Mouse (Mus musculus) mammary gland, adult 2 months (tissue): ENCODE data around the gene Tex19.1. TPM values are rescaled to one million over a fixed set of nuclear protein-coding genes. Genes with fewer than 3 reads are reported as not detected.

Source experiments
- polyA plus RNA-seq: library from polyadenylated mRNA; depleted of rRNA; stranded (reverse); fragments of >200 nt; gene quantifications from 2 replicates; pipeline ENCODE4 v1.2.3, GENCODE M21; 2012; ENCODE audit warnings: low replicate concordance; rRNA removed

Gene Tex19.1
- not detected in 2 replicates for polyA plus RNA-seq

DNA sequence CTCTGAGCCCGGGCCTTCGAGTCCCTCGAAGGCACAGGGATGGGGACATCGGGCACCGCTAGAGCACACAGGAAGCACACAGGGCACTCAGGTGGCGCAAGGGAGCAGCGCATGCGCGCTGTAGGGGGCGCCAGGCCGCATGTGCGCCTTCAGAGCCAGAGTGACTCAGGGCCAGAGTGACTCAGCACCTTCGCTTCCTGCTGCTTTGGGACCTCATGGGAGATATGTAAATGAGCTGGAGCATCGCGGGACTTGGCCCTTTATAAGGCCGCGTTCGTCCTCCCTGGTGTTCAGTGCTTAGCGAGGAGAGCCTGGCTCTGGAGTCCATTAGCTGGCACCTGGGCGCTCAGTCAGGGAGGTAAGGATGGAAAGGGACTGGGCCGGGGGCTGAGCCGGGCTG is at the start of gene Tex19.1:
Gene Tex19.1, plus strand, starts transcription at position 279 of the 400 bp plus-strand sequence.

GRCm38 (mm10) chr11:121118577-121118976 is 27.4 kb upstream of the Tex19.1 start, which contains the start of gene Tex19.2:
Gene Tex19.2 (minus strand): TSS chr11:121118677.

GRCm38 (mm10) chr11:121159971-121160370 is 14.0 kb downstream of the Tex19.1 start, which contains the start of gene Uts2r:
Gene Uts2r (plus strand): TSS chr11:121160271.

Other genes starting within 250 kb of the Tex19.1 start
- gene Ccdc57, start 213.3 kb upstream of the Tex19.1 start, polyA plus RNA-seq, result 1.5 TPM in 2 replicates
- 5.6 and 43.4 TPM in 2 replicates for gene Slc16a3, start 197.7 kb upstream of the Tex19.1 start, polyA plus RNA-seq
- gene Csnk1d, start 154.8 kb upstream of the Tex19.1 start, polyA plus RNA-seq, result 53.8 and 58.7 TPM in 2 replicates
- gene Cd7, start 106.7 kb upstream of the Tex19.1 start, polyA plus RNA-seq, result 22.6 and 35.5 TPM in 2 replicates
- 0.20 and 1.0 TPM in 2 replicates for gene Sectm1b, start 82.6 kb upstream of the Tex19.1 start, polyA plus RNA-seq
- 0.50 and 1.6 TPM in 2 replicates for gene Sectm1a, start 64.9 kb upstream of the Tex19.1 start, polyA plus RNA-seq
- gene Tex19.2, start 27.5 kb upstream of the Tex19.1 start, polyA plus RNA-seq, result not detected in 2 replicates
- gene Uts2r, start 14.1 kb downstream of the Tex19.1 start, polyA plus RNA-seq, result 0.17 and 0.86 TPM in 2 replicates
- 15.2 and 16.8 TPM in 2 replicates for gene Hexdc, start 58.3 kb downstream of the Tex19.1 start, polyA plus RNA-seq
- 12.0 and 12.4 TPM in 2 replicates for gene Ogfod3, start 58.6 kb downstream of the Tex19.1 start, polyA plus RNA-seq
- gene Cybc1, start 83.2 kb downstream of the Tex19.1 start, polyA plus RNA-seq, result 43.0 and 49.2 TPM in 2 replicates
- gene Narf, start 91.1 kb downstream of the Tex19.1 start, polyA plus RNA-seq, result 22.2 and 52.7 TPM in 2 replicates
- gene Foxk2, start 113.8 kb downstream of the Tex19.1 start, polyA plus RNA-seq, result 36.0 and 45.2 TPM in 2 replicates
- 35.4 and 57.3 TPM in 2 replicates for gene Wdr45b, start 208.3 kb downstream of the Tex19.1 start, polyA plus RNA-seq
- 7.6 and 9.8 TPM in 2 replicates for gene Rab40b, start 242.1 kb downstream of the Tex19.1 start, polyA plus RNA-seq